Mouse (Mus musculus): ENCODE measurements at regions not wholly inside any gene's neighbourhood (a gene's known extent, or its start where the extent isn't known, plus 50 kb on each side); places are given as distances from the start of the nearest gene placed in this dataset.

GRCm38 (mm10) chr1:6928658-6929057 is 2121.0 kb downstream of the Gm37988 start:
- no peak for DNase-seq (ENCODE audit: low spot score in 2 of 2)

DNA sequence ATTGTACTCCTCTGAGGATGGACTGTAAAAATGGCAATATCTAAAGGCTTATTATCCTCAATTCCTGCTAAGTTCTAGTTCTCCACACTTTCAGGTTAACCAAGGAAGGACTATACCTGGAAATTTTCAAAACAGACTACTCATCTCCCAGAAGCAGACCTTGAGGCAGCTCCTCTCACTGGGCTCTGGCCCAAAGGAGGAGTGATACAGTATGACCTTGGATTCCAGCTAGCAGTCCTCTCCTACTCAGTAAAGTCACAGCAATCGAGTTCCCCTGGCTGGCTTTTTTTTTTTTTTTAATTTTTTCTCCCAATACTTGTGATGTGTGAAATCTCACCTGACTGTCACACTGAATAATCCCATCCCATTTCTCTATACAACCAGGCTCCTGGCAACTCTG is 2124.2 kb downstream of the Gm37988 start:
- no peak for DNase-seq (ENCODE audit: low spot score in 2 of 2)

- DNase-seq (ENCODE audit: low spot score in 2 of 2) = no peak
Measured at GRCm38 (mm10) chr1:6969838-6970237, 2162.1 kb downstream of the Gm37988 start.

DNA sequence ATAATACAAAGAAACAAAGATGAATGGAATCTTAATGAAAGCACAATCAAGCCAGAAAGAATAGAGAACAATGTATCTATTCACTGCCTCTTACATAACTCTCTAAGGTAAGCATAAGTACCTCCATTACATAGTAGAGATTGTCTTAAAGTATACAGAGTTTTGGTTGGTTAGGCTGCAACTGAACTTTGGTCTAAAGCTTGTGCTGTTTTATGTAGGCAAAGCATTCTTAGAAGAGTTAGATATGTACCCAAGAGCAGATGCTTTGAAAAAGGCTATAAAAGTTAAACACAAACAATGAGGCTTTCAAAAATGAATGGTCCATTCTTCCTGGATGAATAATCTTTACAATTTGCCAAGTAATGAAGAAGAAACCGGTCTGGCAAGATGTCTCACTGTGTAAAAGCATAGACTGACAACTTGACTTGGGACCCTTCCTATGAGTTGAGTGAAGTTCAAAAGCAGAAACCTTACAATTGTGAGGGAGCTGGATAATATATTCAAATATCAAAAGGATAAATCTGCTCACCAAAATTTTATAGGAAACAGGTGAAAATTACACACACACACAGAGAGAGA is 2166.1 kb downstream of the Gm37988 start:
- no peak for DNase-seq (ENCODE audit: low spot score in 2 of 2)

- DNase-seq (ENCODE audit: low spot score in 2 of 2) = peak in 1 of 2 experiments; percentile 20
Measured at GRCm38 (mm10) chr1:6979626-6980025, 2171.9 kb downstream of the Gm37988 start.

DNA sequence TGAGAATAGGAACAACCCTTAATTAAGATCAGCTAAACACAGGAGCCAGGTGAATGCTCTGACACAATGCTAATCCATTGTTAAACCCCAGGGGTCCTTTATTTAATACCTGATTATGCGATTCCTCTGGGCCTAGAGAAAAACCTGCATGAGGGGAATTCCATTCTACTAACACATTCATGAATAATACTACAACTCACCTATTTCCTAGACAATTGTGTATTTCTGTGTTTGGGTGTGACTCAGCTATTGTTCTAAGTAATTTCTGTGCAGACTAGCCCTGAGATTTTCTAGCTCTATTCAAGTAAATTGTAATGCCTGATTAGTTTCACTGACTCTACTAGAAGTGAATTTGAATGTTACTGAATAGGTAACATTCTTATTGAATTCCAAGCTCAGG is 2176.5 kb downstream of the Gm37988 start:
- DNase-seq (ENCODE audit: low spot score in 2 of 2) = no peak

GRCm38 (mm10) chr1:6997611-6998010 is 2189.9 kb downstream of the Gm37988 start:
- DNase-seq (ENCODE audit: low spot score in 2 of 2) = no peak

GRCm38 (mm10) chr1:7010184-7010583 is 2202.5 kb downstream of the Gm37988 start:
- DNase-seq (ENCODE audit: low spot score in 2 of 2) = peak; percentile 17 to 49
